Mouse (Mus musculus): ENCODE results near the gene Ces4a. TPM values are rescaled to one million over a fixed set of nuclear protein-coding genes. Genes with fewer than 3 reads are reported as not detected.
"Not testable (repeated sequence)": the region's sequence is repeated elsewhere in the genome, so short reads cannot be mapped to it uniquely, and the experiment has no call there.

Gene Ces4a
- polyA plus RNA-seq, 1 experiment from 2014 or later = 0.15 TPM

DNA sequence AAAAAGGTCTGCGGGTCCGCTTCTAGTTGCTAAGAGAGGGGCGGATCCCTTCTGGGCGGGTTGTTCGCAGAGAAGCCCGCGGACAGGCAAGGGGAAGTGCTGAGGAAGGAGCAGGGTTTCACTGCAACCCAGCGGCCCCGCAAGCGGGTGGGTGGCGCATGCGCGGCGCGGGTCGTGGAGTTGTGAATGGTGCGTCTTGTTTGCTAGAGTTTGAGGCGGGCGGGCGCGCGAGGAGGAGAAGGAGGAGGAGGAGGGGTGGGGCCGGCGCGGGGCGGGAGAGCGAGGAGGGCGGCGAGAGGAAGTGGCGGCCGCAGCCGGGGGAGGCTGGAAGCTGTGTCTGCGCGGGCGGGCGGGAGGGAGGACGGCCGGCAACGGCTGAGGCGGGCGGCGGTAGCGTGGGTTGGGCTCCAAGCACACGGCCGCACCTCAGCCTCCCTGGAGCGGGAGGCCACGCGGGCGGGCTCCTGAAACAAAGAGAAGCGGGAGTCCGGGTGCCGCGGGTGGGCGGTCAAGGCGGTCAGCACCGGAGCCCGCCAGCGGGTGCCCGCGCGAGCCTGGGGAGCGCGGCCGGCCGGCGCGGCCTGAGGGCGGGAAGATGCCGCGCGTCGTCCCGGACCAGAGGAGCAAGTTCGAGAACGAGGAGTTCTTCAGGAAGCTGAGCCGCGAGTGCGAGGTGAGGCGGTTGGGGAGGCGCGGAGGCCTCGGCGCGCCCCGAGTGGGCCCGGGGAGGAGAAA, 38.9 kb downstream of the Ces4a start, which contains the start of gene Cbfb:
Gene Cbfb (plus strand): TSS at position 294 of the 735 bp plus-strand sequence.
- Histone ChIP-seq H3K27ac (replicated peaks) (peak within 1 kb of the TSS; percentile 93), H3K9ac (replicated peaks) (peak within 1 kb of the TSS; percentile 75), H3K36me3 (no peaks in the 10 kb centered on the region), H3K4me3 (peak within 1 kb of the TSS; percentile 99), H3K27me3 (no peaks in the 10 kb centered on the region), H3K4me2 (replicated peaks) (peak within 1 kb of the TSS; percentile 61), H3K9me3 (no peaks in the 10 kb centered on the region), H3K4me1 (peaks cover 19% of the 10 kb centered on the region)
- ATAC-seq (replicated peaks) = peak; percentile 96
- under 1% methylated on average over 76 of the region's 86 CpGs for WGBS

DNA sequence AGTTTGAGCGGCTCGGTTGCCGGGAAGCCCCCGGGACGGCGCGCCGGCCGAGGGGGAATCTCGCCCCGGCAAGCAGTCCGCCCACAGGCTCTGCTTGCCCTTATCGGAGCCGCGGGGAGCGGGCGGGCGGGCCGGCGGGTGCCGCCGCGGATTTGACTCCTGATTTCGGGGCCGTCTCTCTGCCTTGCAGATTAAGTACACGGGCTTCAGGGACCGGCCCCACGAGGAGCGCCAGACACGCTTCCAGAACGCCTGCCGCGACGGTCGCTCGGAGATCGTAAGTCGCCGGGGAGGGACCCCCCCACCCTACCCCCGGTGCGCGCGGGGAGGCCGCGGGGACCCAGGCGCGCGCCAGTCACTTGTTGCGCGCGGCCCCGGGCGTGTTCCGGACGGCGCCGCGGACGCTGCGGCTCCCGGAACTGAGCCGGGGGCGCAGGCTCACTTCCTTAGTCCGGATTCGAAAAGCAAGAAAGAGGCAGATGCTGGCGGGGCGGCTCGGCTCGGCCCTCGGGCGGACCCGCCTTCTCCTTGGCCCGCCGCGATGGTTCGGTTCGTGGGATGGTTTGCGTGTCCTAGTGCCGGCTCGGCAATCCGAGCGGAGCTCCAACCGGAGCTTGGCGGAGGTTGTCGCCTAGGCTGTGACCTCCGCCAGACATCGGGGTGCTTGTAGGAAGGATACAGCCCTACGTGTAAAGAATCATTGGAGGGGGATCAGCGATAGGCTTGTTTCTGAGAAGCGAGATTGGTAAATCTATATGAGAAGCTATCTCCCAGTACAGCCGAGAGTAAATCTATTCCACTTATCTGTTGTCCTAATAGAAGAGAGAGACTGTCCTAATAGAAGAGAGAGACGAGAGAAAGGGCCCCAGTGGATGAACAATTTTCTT, 39.8 kb downstream of the Ces4a start:
- peak overlapping the region; percentile 93 for H3K27ac ChIP-seq (replicated peaks)
- H3K4me2 ChIP-seq (replicated peaks) = peak overlapping the region; percentile 61
- peaks cover 19% of the 10 kb centered on the region for H3K4me1 ChIP-seq
- no peaks in the 10 kb centered on the region for H3K36me3 ChIP-seq
- WGBS = under 1% methylated on average over 92 of the region's 92 CpGs
- ATAC-seq (replicated peaks) = peak; percentile 23
- no peaks in the 10 kb centered on the region for H3K9me3 ChIP-seq
- peak overlapping the region; percentile 75 for H3K9ac ChIP-seq (replicated peaks)
- H3K27me3 ChIP-seq = no peaks in the 10 kb centered on the region
- H3K4me3 ChIP-seq = peak overlapping the region; percentile 99

DNA sequence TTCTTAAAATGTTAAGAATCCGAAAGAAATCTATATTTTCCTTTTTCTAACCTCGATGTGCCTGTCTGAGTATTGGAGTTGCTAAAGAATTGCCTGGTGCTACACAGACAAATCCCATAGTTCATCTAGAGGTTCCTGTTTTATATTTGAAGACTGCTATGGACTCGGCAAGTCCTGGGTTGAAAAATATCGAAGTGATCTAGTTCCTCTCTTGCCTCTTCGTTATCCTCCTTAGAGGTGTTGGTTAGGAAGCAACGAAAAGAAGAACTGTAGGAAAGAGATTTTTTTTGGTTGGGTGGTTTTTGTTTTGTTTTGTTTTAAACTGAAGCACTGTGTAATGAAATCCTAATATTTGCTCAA, 40.4 kb downstream of the Ces4a start:
- no peaks in the 10 kb centered on the region for H3K9me3 ChIP-seq
- peak overlapping the region; percentile 75 for H3K9ac ChIP-seq (replicated peaks)
- peaks cover 19% of the 10 kb centered on the region for H3K4me1 ChIP-seq
- peaks cover 5% of the 10 kb centered on the region for H3K36me3 ChIP-seq
- no peaks in the 10 kb centered on the region for H3K27me3 ChIP-seq
- peak overlapping the region; percentile 93; the same call in 1 of the 2 replicates for H3K27ac ChIP-seq (replicated peaks)
- H3K4me2 ChIP-seq (replicated peaks) = peak overlapping the region; percentile 61
- WGBS = 15% methylated on average over 6 of the region's 6 CpGs
- no peak for ATAC-seq (replicated peaks)
- H3K4me3 ChIP-seq = peak overlapping the region; percentile 99

DNA sequence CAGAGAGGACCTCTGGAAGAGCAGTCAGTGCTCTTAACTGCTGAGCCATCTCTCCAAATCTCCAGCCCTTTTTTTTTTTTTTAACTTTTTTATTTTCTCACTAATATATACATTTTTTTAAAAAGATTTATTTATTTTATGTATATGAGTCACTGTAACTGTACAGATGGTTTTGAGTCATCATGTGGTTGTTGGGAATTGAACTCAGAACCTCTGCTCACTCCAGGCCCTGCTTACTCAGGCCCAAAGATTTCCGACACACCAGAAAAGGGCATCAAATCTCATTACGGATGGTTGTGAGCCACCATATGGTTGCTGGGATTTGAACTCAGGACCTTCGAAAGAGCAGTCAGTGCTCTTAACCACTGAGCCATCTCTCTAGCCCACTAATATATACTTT, 43.7 kb downstream of the Ces4a start:
- not testable (repeated sequence) for H3K4me2 ChIP-seq (replicated peaks); H3K9me3 ChIP-seq; H3K27me3 ChIP-seq; H3K27ac ChIP-seq (replicated peaks); H3K4me3 ChIP-seq; ATAC-seq (replicated peaks); H3K9ac ChIP-seq (replicated peaks)
- H3K4me1 ChIP-seq = peaks cover 14% of the 10 kb centered on the region
- H3K36me3 ChIP-seq = peaks cover 10% of the 10 kb centered on the region
- WGBS = 97% methylated on average over 3 of the region's 3 CpGs

GRCm38 (mm10) chr8:105178211-105178800, 46.7 kb downstream of the Ces4a start:
- Histone ChIP-seq H3K4me1 (peaks cover 3% of the 10 kb centered on the region), H3K27ac (replicated peaks) (no peak overlapping the region), H3K9ac (replicated peaks) (no peak overlapping the region), H3K4me3 (no peak overlapping the region), H3K4me2 (replicated peaks) (no peak overlapping the region), H3K27me3 (no peaks in the 10 kb centered on the region), H3K9me3 (no peaks in the 10 kb centered on the region), H3K36me3 (peaks cover 17% of the 10 kb centered on the region)
- 72% methylated on average over 6 of the region's 6 CpGs for WGBS
- ATAC-seq (replicated peaks) = no peak

GRCm38 (mm10) chr8:105182201-105182600, 50.6 kb downstream of the Ces4a start:
- Histone ChIP-seq H3K36me3 (peaks cover 10% of the 10 kb centered on the region), H3K27ac (replicated peaks) (no peak overlapping the region), H3K27me3 (no peaks in the 10 kb centered on the region), H3K4me1 (no peaks in the 10 kb centered on the region), H3K4me2 (replicated peaks) (no peak overlapping the region), H3K9me3 (no peaks in the 10 kb centered on the region), H3K4me3 (no peak overlapping the region), H3K9ac (replicated peaks) (no peak overlapping the region)
- ATAC-seq (replicated peaks) = no peak
- 83% methylated on average over 1 of the region's 1 CpGs for WGBS

DNA sequence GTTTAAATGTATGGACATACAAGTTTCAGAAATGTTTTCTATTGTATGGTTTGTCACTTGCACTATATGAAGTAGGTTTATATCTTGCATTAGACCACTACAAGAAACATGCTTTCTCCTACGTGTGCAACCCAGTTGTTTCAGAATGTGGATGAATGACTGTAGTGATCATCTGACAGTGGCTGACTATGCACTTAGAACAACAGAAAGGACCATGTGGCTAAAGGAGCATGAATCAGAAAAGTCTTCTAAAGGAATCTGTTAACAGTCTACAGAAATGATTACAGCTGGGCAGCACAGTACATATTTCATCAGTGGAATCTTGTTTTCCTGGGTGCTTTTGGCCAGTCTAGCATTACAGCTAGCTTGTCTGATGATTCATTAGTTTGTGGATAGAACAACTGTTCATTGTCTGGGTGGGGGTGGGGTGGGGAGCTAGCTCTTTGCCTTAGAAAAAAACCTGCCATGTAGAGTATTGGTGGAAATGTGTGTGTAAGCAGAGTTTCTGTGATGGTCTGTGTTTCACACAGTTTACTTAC, 54.9 kb downstream of the Ces4a start:
- peaks cover 3% of the 10 kb centered on the region; the same call in 1 of the 2 replicates for H3K36me3 ChIP-seq
- H3K27me3 ChIP-seq = no peaks in the 10 kb centered on the region
- H3K4me3 ChIP-seq = no peak overlapping the region
- H3K4me2 ChIP-seq (replicated peaks) = no peak overlapping the region
- H3K9ac ChIP-seq (replicated peaks) = no peak overlapping the region
- H3K9me3 ChIP-seq = no peaks in the 10 kb centered on the region
- ATAC-seq (replicated peaks) = no peak
- H3K4me1 ChIP-seq = no peaks in the 10 kb centered on the region
- H3K27ac ChIP-seq (replicated peaks) = no peak overlapping the region
- 67% methylated on average over 1 of the region's 1 CpGs for WGBS

GRCm38 (mm10) chr8:105192182-105192581, 60.6 kb downstream of the Ces4a start:
- no peak overlapping the region for H3K4me3 ChIP-seq
- H3K9ac ChIP-seq (replicated peaks) = no peak overlapping the region
- H3K36me3 ChIP-seq = peaks cover 21% of the 10 kb centered on the region
- no peaks in the 10 kb centered on the region for H3K4me1 ChIP-seq
- WGBS = 96% methylated on average over 5 of the region's 5 CpGs
- H3K27me3 ChIP-seq = no peaks in the 10 kb centered on the region
- ATAC-seq (replicated peaks) = no peak
- no peak overlapping the region for H3K27ac ChIP-seq (replicated peaks)
- H3K9me3 ChIP-seq = no peaks in the 10 kb centered on the region
- no peak overlapping the region for H3K4me2 ChIP-seq (replicated peaks)

Other genes with a start within 250 kb of the Ces4a start
- gene Ces2e, start 205.5 kb upstream of the Ces4a start, polyA plus RNA-seq (2015; fragmentation: Nextera tagmentation; extraction: Ambion mirVana) = not detected in 2 replicates
- gene Ces2f, start 184.4 kb upstream of the Ces4a start, polyA plus RNA-seq (2015; fragmentation: Nextera tagmentation; extraction: Ambion mirVana) = not detected in 2 replicates
- not detected in 2 replicates for gene Ces2g, start 170.1 kb upstream of the Ces4a start, polyA plus RNA-seq (2015; fragmentation: Nextera tagmentation; extraction: Ambion mirVana)
- not detected in 2 replicates for gene Ces2h, start 130.9 kb upstream of the Ces4a start, polyA plus RNA-seq (2015; fragmentation: Nextera tagmentation; extraction: Ambion mirVana)
- not detected in 2 replicates for gene Ces3a, start 83.2 kb upstream of the Ces4a start, polyA plus RNA-seq (2015; fragmentation: Nextera tagmentation; extraction: Ambion mirVana)
- not detected in 2 replicates for gene Ces3b, start 48.0 kb upstream of the Ces4a start, polyA plus RNA-seq (2015; fragmentation: Nextera tagmentation; extraction: Ambion mirVana)
- 33.4 and 35.4 TPM in 2 replicates for gene Cbfb, start 38.9 kb downstream of the Ces4a start, polyA plus RNA-seq (2015; fragmentation: Nextera tagmentation; extraction: Ambion mirVana)
- gene D230025D16Rik, start 93.3 kb downstream of the Ces4a start, polyA plus RNA-seq (2015; fragmentation: Nextera tagmentation; extraction: Ambion mirVana) = 32.5 and 33.1 TPM in 2 replicates
- gene B3gnt9, start 123.4 kb downstream of the Ces4a start, polyA plus RNA-seq (2015; fragmentation: Nextera tagmentation; extraction: Ambion mirVana) = 2.9 and 3.0 TPM in 2 replicates
- gene Tradd, start 132.8 kb downstream of the Ces4a start, polyA plus RNA-seq (2015; fragmentation: Nextera tagmentation; extraction: Ambion mirVana) = 21.1 and 23.7 TPM in 2 replicates
- gene Fbxl8, start 132.8 kb downstream of the Ces4a start, polyA plus RNA-seq (2015; fragmentation: Nextera tagmentation; extraction: Ambion mirVana) = 0.72 and 0.85 TPM in 2 replicates
- gene Hsf4, start 138.0 kb downstream of the Ces4a start, polyA plus RNA-seq (2015; fragmentation: Nextera tagmentation; extraction: Ambion mirVana) = 0.15 and 0.34 TPM in 2 replicates
- 2.0 and 2.2 TPM in 2 replicates for gene Nol3, start 144.3 kb downstream of the Ces4a start, polyA plus RNA-seq (2015; fragmentation: Nextera tagmentation; extraction: Ambion mirVana)
- 96.2 and 101 TPM in 2 replicates for gene 4931428F04Rik, start 158.1 kb downstream of the Ces4a start, polyA plus RNA-seq (2015; fragmentation: Nextera tagmentation; extraction: Ambion mirVana)
- gene Exoc3l, start 164.3 kb downstream of the Ces4a start, polyA plus RNA-seq (2015; fragmentation: Nextera tagmentation; extraction: Ambion mirVana) = 10.1 and 11.9 TPM in 2 replicates
- 44.2 and 48.1 TPM in 2 replicates for gene E2f4, start 165.9 kb downstream of the Ces4a start, polyA plus RNA-seq (2015; fragmentation: Nextera tagmentation; extraction: Ambion mirVana)
- gene Elmo3, start 173.8 kb downstream of the Ces4a start, polyA plus RNA-seq (2015; fragmentation: Nextera tagmentation; extraction: Ambion mirVana) = 0.84 and 0.98 TPM in 2 replicates
- 0.59 and 0.83 TPM in 2 replicates for gene Lrrc29, start 194.5 kb downstream of the Ces4a start, polyA plus RNA-seq (2015; fragmentation: Nextera tagmentation; extraction: Ambion mirVana)
- gene Tmem208, start 194.6 kb downstream of the Ces4a start, polyA plus RNA-seq (2015; fragmentation: Nextera tagmentation; extraction: Ambion mirVana) = 116 and 120 TPM in 2 replicates
- gene Fhod1, start 216.2 kb downstream of the Ces4a start, polyA plus RNA-seq (2015; fragmentation: Nextera tagmentation; extraction: Ambion mirVana) = 0.34 and 0.48 TPM in 2 replicates
- 6.9 and 7.9 TPM in 2 replicates for gene Slc9a5, start 217.0 kb downstream of the Ces4a start, polyA plus RNA-seq (2015; fragmentation: Nextera tagmentation; extraction: Ambion mirVana)
- 1.1 and 1.7 TPM in 2 replicates for gene Plekhg4, start 241.5 kb downstream of the Ces4a start, polyA plus RNA-seq (2015; fragmentation: Nextera tagmentation; extraction: Ambion mirVana)